Mouse (Mus musculus) CD4-positive, CD25-positive, alpha-beta regulatory T cell, adult 4 months (primary cell): ENCODE data around the gene 1700031F05Rik. TPM values are rescaled to one million over a fixed set of nuclear protein-coding genes. Genes with fewer than 3 reads are reported as not detected.
"Not testable (repeated sequence)": the region's sequence is repeated elsewhere in the genome, so short reads cannot be mapped to it uniquely, and the experiment has no call there.

ENCODE experiments used
- ATAC-seq: one replicate; pipeline ENCODE4 v1.8.0; 2017
- polyA plus RNA-seq, 2 experiments: library from polyadenylated mRNA; unstranded; fragments of 100-300 nt; shearing (Covaris generic); gene quantifications; one replicate each; pipeline ENCODE4 v1.2.1; 2017

Gene 1700031F05Rik
- polyA plus RNA-seq = not detected

DNA sequence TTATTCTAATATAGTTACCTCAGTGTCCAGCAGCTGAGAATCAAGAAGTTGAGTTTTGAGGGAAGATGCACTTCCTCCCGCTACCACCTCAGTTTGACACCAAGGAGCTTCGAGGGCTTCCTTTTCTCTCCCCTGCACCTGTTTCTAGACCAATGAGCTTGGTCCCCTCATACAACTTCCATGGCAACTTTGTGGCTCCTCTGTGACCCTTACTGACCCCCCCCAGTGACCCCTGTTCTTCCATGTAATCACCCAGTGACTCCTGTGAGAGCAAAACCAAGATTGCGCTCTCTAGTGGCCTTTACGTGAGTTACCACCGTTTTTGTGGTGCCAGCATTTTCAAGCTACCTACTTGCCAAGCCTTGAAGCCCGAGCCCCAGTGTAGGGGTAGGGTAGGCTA is at the start of gene 1700031F05Rik:
TSS of gene 1700031F05Rik (minus strand) at position 101 of the 400 bp plus-strand sequence.
- no peak for ATAC-seq

DNA sequence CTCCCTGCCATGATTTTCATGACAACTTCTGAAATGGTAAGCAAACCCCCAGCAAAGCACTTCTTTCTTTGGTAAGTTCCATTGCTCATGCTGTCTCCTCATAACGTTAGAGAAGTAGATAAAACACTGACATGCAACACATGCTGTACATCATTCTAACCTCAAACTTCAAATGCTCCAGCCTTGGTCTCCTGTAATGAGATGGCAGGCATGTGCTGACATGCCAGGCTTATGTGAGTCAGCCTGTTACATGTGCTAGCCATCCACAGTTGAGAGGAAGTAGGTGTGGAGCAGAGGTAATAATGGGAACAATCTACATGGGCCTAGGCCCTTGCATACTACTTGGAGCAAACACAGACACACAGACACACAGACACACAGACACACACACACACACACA is 47.1 kb upstream of the 1700031F05Rik start:
- ATAC-seq = not testable (repeated sequence)

DNA sequence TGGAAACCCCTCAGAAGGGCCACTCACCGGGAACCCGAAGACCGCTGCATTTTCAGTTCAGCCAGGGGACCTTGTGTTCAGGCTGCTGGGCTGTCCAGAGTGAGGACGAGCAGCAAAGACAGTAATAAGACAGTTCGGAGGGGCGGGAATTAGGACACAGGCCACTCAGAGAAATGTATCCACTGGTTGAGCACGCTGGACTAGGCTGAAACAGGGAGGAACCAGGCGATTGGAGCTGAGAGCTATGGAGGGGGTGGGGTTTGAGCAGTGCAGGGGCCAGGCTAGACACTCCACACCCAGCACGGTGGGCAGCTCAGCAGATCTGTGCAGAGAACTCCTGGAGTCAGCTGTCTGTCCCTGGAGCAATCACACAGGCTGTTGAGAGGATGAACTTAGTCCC is 40.8 kb upstream of the 1700031F05Rik start, which contains the start of the genes Dmrtc1a and 1700011M02Rik:
TSS of gene Dmrtc1a (minus strand) at position 101 of the 400 bp plus-strand sequence.
TSS of gene 1700011M02Rik (plus strand) at position 319 of the 400 bp plus-strand sequence.
- ATAC-seq = not testable (repeated sequence)

DNA sequence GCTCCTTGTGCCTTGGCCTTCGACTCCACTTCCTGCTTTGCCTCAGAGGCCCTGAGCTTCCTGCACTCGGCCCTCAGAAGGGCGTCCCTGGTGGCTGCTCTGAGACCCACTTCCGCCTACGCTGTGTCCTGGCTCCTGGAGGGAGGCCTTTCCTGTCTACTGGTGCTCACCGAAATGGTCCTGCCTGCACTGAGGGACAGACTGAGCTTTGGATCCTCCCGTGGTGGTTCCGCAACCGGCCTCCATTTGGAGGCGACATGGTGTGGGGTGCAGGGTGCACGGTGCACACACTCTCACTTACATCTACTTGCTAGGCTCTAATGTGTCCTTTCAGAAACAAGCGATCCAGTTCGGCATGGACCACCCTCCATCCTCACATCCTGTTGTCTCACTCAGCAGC is 13.3 kb downstream of the 1700031F05Rik start, which contains the start of gene Dmrtc1c2:
TSS of gene Dmrtc1c2 (minus strand) at position 101 of the 400 bp plus-strand sequence.
- not testable (repeated sequence) for ATAC-seq

DNA sequence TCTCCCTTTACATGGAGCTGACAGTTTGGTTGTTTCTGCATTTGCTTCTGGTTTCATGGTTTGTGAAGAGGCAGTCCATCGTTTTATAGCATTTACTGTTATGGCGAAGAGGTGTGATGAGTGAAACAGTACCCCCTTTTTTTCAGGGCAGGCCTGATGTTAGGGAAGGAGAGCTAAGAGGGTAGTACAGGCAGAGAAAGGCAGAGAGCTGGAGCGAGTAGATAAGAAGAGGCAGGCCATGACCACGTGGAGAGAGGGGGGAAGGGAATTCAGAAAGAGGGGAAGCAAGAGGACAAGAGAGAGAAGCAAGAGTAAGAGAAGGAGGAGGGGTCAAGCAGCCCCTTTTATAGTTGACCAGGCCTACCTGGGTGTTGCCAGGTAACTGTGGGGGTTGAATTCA is 55.5 kb downstream of the 1700031F05Rik start:
- ATAC-seq = no peak

Other genes with a start within 250 kb of the 1700031F05Rik start
- under 1 TPM; 0.11 to 0.25 TPM for gene Phka1, start 223.7 kb downstream of the 1700031F05Rik start, polyA plus RNA-seq
- gene Gm3880, start 181.0 kb downstream of the 1700031F05Rik start, polyA plus RNA-seq = not detected
- gene Gm9112, start 160.3 kb downstream of the 1700031F05Rik start, polyA plus RNA-seq = not detected
- gene Dmrtc1b, start 160.1 kb downstream of the 1700031F05Rik start, polyA plus RNA-seq = not detected
- not detected for gene Dmrtc1c1, start 65.0 kb downstream of the 1700031F05Rik start, polyA plus RNA-seq
- gene Dmrtc1c2, start 13.4 kb downstream of the 1700031F05Rik start, polyA plus RNA-seq = not detected
- gene Dmrtc1a, start 40.7 kb upstream of the 1700031F05Rik start, polyA plus RNA-seq = not detected
- not detected for gene 1700011M02Rik, start 40.9 kb upstream of the 1700031F05Rik start, polyA plus RNA-seq
- gene 1700018G05Rik, start 60.4 kb upstream of the 1700031F05Rik start, polyA plus RNA-seq = not detected